Mouse (Mus musculus): ENCODE measurements around the gene Alkbh3. TPM values are rescaled to one million over a fixed set of nuclear protein-coding genes. Genes with fewer than 3 reads are reported as not detected.

The Alkbh3 gene
- polyA plus RNA-seq, 1 experiment = 164 TPM

DNA sequence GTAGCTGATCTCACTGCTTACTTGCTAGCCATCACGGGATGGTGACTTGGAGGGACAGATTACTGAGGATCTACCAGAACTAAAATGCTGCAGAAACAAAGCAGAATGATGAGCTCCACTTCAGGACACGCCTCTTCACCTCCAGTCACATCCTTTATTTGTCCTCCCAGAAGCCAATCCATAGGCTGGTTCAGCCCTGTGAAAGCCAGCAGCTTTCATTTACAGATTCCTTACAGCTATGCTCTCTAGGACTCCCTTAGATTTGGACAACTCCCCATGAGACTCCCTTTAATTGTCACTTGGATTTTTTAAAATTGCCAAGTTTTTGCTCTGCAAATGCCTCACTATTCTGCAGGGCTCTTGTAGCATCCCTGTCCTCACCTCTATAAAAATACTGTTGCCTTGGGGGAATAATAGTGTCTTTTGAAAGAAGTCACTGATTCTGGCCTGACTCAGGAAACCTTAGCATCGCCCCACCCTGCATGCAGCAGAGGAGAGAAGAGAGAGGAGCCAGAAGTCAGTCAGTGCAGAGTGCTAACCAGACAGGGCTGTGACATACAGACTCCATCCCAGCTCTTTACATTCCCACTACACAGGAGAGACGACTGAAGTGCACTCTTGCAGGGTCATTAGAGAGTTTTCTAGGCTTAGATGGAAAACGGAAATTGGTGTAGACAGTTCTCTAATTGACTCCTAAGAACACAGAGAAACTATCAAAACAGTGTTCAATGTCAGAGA, 38.3 kb upstream of the Alkbh3 start:
- no peak for TF ChIP-seq CTCF (IDR thresholded peaks at IDR 0.05; ENCODE audit: control insufficient read depth, insufficient read depth, insufficient replicate concordance, low read depth, low read length)
- TF ChIP-seq POLR2A (IDR thresholded peaks at IDR 0.05; ENCODE audit: control insufficient read depth, low read depth, low read length) = no peak
- H3K36me3 ChIP-seq (ENCODE audit: control insufficient read depth, insufficient read depth, low read length) = no peaks in the 10 kb centered on the region

DNA sequence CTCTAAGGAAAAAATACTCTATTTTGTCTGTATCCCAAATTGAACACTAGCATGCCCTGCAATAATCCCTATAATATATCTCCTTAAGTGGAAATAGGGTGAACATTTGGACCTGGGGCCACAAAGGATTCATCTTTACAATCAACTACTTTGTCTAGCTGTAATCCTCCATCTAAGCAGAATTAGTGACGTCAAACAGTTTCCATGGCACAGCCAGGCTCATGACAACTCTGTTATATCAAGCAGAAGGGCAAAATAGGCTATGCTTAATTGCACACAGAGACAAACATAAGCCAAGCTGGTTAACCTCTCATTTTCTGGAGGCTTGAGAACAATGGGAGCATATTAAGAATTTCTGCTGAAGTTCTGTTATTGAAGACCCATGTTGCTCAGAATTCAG, 37.7 kb upstream of the Alkbh3 start:
- no peaks in the 10 kb centered on the region for H3K36me3 ChIP-seq (ENCODE audit: control insufficient read depth, insufficient read depth, low read length)
- no peak overlapping the region for H3K4me3 ChIP-seq (ENCODE audit: control insufficient read depth, low read depth, low read length)
- TF ChIP-seq CTCF (IDR thresholded peaks at IDR 0.05; ENCODE audit: control insufficient read depth, insufficient read depth, insufficient replicate concordance, low read depth, low read length) = no peak
- no peak for TF ChIP-seq POLR2A (IDR thresholded peaks at IDR 0.05; ENCODE audit: control insufficient read depth, low read depth, low read length)
- no peak overlapping the region for H3K27ac ChIP-seq (ENCODE audit: control insufficient read depth, insufficient read depth, low read depth, low read length)
- no peaks in the 10 kb centered on the region; the same call in 1 of the 2 replicates for H3K4me1 ChIP-seq (ENCODE audit: control insufficient read depth, insufficient read depth, low read length)
- H3K27me3 ChIP-seq (ENCODE audit: control insufficient read depth, insufficient read depth, low read length) = no peaks in the 10 kb centered on the region

More for the DNA sequence above, 38.3 kb upstream of the Alkbh3 start:
- Histone ChIP-seq H3K4me1 (ENCODE audit: control insufficient read depth, insufficient read depth, low read length) (no peaks in the 10 kb centered on the region; the same call in 1 of the 2 replicates), H3K27ac (ENCODE audit: control insufficient read depth, insufficient read depth, low read depth, low read length) (no peak overlapping the region), H3K4me3 (ENCODE audit: control insufficient read depth, low read depth, low read length) (no peak overlapping the region; the same call in 1 of the 2 replicates), H3K27me3 (ENCODE audit: control insufficient read depth, insufficient read depth, low read length) (no peaks in the 10 kb centered on the region)

DNA sequence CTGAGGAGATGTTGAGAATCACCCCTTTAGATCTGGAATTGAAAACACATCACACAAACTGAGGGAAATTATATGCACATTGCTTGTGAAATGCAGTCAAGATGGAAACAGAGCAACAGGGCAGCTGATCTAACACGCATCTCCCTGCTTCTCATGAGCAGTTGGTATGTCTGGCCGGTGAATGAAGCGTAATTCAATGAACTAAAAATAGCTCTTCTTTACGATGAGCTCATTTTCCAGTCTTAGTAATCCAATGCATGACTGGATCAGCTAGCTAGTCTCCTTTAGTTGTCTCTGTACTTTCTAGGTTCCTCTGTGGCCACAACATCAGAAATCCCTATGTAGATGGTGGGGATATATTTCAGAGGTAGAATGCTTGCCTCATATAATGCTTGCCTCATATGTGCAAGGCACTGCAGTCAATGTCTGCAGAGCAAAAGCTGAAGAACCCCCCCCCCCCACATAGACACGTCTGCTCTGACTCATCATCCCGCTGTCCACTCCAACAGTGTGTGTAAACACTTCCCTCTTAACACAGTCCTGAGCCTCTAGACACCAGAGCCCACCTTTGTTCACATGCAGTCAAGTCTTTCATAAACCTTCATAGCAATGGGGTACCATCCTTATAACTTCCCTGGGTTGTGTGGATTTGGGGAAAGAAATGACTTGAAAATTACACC, 34.9 kb upstream of the Alkbh3 start:
- TF ChIP-seq POLR2A (IDR thresholded peaks at IDR 0.05; ENCODE audit: control insufficient read depth, low read depth, low read length) (no peak), CTCF (IDR thresholded peaks at IDR 0.05; ENCODE audit: control insufficient read depth, insufficient read depth, insufficient replicate concordance, low read depth, low read length) (no peak)
- Histone ChIP-seq H3K4me1 (ENCODE audit: control insufficient read depth, insufficient read depth, low read length) (no peaks in the 10 kb centered on the region; the same call in 1 of the 2 replicates), H3K36me3 (ENCODE audit: control insufficient read depth, insufficient read depth, low read length) (no peaks in the 10 kb centered on the region), H3K27me3 (ENCODE audit: control insufficient read depth, insufficient read depth, low read length) (no peaks in the 10 kb centered on the region), H3K4me3 (ENCODE audit: control insufficient read depth, low read depth, low read length) (no peak overlapping the region), H3K27ac (ENCODE audit: control insufficient read depth, insufficient read depth, low read depth, low read length) (no peak overlapping the region)

DNA sequence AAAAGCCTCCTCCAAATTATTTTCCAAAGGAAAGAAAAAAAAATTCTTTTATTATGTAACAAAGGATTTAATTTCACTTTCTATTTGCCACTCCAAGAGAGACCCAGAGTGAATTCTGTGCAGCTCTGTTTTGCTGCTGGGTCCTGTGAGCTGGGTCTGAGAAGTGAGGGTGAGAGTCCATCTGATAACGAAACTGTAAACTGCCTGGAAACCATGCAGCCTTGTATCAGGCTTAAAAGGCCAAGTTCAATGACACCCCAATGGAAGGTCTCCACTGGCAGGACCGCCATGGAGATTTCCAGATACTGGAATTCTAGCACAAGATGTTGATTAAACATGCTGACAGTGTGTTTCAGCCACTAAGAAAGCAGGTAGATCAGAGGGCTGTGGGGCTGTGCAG, 33.6 kb upstream of the Alkbh3 start:
- TF ChIP-seq CTCF (IDR thresholded peaks at IDR 0.05; ENCODE audit: control insufficient read depth, insufficient read depth, insufficient replicate concordance, low read depth, low read length) (no peak), POLR2A (IDR thresholded peaks at IDR 0.05; ENCODE audit: control insufficient read depth, low read depth, low read length) (no peak)
- Histone ChIP-seq H3K4me3 (ENCODE audit: control insufficient read depth, low read depth, low read length) (no peak overlapping the region), H3K27me3 (ENCODE audit: control insufficient read depth, insufficient read depth, low read length) (no peaks in the 10 kb centered on the region), H3K4me1 (ENCODE audit: control insufficient read depth, insufficient read depth, low read length) (no peaks in the 10 kb centered on the region), H3K36me3 (ENCODE audit: control insufficient read depth, insufficient read depth, low read length) (no peaks in the 10 kb centered on the region), H3K27ac (ENCODE audit: control insufficient read depth, insufficient read depth, low read depth, low read length) (no peak overlapping the region; the same call in 1 of the 2 replicates)

DNA sequence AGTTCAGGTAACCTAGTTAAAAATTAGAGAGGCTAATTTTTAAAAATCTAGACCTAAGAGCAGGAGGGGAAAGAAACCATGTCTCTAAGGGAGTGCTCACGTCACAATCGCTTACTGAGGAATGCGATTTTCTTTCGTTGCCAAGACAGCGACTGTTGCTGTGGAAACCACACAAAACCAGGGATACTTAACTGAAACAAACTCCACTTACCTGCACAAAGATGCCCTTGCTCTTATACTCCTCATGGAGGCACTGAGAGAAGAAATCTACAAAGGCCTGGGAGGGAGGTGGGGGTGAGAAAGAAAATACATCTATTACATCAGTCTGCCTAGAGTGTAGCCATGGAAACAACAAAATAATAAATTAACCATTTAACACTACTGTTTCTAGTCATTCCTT, 33.1 kb upstream of the Alkbh3 start:
- Histone ChIP-seq H3K36me3 (ENCODE audit: control insufficient read depth, insufficient read depth, low read length) (no peaks in the 10 kb centered on the region), H3K27ac (ENCODE audit: control insufficient read depth, insufficient read depth, low read depth, low read length) (no peak overlapping the region), H3K27me3 (ENCODE audit: control insufficient read depth, insufficient read depth, low read length) (no peaks in the 10 kb centered on the region), H3K4me3 (ENCODE audit: control insufficient read depth, low read depth, low read length) (no peak overlapping the region), H3K4me1 (ENCODE audit: control insufficient read depth, insufficient read depth, low read length) (no peaks in the 10 kb centered on the region)
- TF ChIP-seq POLR2A (IDR thresholded peaks at IDR 0.05; ENCODE audit: control insufficient read depth, low read depth, low read length) = no peak
- TF ChIP-seq CTCF (IDR thresholded peaks at IDR 0.05; ENCODE audit: control insufficient read depth, insufficient read depth, insufficient replicate concordance, low read depth, low read length) = no peak

DNA sequence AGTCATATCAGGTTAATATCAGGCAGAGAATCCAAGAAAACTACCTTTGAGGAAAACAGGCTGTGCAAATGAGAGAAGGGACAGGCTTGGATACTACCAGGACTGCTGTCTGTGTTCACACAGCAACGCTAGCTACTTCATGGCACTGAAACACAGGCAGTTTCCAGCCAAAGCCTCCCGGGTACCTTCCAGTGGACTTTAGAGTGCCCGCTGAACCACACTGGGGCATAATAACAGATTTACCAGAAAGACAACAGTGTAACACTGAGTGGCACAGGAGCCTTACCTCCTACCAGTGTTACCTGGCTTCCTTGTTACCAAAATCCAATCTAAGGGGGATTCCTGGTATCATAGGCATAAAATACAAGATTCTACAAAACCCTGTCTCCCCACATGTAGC, 31.9 kb upstream of the Alkbh3 start:
- no peak for TF ChIP-seq POLR2A (IDR thresholded peaks at IDR 0.05; ENCODE audit: control insufficient read depth, low read depth, low read length)
- no peak for TF ChIP-seq CTCF (IDR thresholded peaks at IDR 0.05; ENCODE audit: control insufficient read depth, insufficient read depth, insufficient replicate concordance, low read depth, low read length)
- no peaks in the 10 kb centered on the region for H3K27me3 ChIP-seq (ENCODE audit: control insufficient read depth, insufficient read depth, low read length)

DNA sequence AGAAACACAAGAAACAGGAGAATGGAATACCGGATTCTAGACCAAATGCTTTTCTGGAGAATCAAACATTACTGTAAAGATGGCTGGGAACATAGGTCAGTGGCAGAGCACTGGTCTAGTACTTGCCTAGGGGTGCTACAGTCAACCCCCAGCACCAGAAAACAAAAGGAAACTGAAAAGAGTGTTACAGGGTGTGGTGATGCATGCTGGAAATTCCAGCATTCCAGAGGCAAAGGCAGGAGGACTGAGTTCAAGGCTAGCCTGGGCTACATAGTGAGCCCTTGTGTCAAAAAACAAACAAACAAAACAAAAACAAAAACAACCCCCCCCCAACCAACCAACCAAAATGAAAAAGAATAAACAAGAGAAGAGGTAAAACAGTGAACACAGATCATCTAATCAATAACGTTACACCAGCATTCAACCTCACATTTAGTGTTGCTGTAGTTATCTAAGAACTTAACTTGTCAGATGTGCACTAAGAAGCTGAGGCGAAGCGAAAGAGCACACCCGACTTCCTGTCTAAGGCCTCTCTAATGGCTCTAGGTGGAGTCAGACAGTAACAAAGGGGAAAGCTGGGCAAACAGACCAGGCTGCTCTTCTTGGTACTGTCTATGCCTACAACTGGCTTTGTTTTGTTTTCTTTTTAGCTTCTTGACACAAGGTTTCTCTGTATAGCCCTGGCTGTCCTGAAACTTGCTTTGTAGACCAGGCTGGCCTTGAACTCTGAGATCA, 30.0 kb upstream of the Alkbh3 start:
- Histone ChIP-seq H3K4me3 (ENCODE audit: control insufficient read depth, low read depth, low read length) (no peak overlapping the region), H3K27ac (ENCODE audit: control insufficient read depth, insufficient read depth, low read depth, low read length) (no peak overlapping the region), H3K36me3 (ENCODE audit: control insufficient read depth, insufficient read depth, low read length) (no peaks in the 10 kb centered on the region), H3K4me1 (ENCODE audit: control insufficient read depth, insufficient read depth, low read length) (no peaks in the 10 kb centered on the region), H3K27me3 (ENCODE audit: control insufficient read depth, insufficient read depth, low read length) (no peaks in the 10 kb centered on the region)
- TF ChIP-seq POLR2A (IDR thresholded peaks at IDR 0.05; ENCODE audit: control insufficient read depth, low read depth, low read length) (no peak), CTCF (IDR thresholded peaks at IDR 0.05; ENCODE audit: control insufficient read depth, insufficient read depth, insufficient replicate concordance, low read depth, low read length) (no peak)

More for the DNA sequence above, 31.9 kb upstream of the Alkbh3 start:
- Histone ChIP-seq H3K4me3 (ENCODE audit: control insufficient read depth, low read depth, low read length) (no peak overlapping the region), H3K4me1 (ENCODE audit: control insufficient read depth, insufficient read depth, low read length) (no peaks in the 10 kb centered on the region), H3K36me3 (ENCODE audit: control insufficient read depth, insufficient read depth, low read length) (no peaks in the 10 kb centered on the region), H3K27ac (ENCODE audit: control insufficient read depth, insufficient read depth, low read depth, low read length) (no peak overlapping the region)
